Comparison of ENCODE assay signal across 9 mouse cellular contexts in the genomic region with DNA sequence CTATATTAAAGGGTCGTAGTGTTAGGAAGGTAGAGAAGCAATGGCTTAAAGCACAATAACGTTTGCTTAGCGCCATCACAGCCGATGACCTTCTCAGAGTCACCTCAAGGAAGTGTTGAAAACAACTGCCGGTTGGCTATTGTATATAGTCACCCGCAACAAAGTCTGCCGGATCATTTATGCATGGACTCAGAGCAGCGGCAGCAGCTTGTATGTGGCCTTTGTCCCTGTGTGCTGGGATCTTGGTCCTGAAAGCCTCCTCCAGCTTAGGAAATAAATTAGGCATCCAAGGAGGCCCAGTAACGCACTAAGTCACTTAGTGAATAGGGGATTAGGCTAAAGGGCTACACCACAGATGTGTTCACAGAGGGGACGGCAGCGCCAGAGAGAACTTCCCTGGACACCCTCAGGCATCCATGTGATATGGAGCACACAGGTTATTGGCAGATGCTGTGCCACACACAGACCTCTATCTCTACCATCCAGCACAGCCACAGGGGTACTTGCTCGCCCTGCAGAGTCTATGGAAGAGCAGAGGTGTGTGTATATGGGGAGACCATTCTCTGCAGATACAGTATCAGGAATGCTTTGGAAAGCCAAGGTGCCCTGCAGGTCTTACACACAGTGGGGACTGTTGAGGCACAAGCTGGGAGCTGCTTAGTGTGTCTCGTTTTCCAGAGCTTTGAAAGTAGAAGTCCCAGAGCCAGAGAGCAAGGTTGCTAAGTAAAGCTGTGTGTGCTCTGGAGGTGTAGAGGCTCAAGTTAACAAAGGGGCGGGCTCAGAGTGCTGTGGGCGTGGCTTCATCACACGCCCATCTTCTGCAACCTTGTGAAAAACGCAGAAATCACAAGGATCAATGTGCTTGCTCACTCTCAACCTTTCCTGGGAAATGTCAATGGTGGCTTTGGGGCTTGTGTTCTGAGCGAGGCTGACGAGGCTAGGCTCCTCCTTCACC. TPM values are rescaled to one million over a fixed set of nuclear protein-coding genes. Genes with fewer than 3 reads are reported as not detected.
DNase-seq lines count a peak whose midpoint lies in the region; ATAC-seq and TF ChIP-seq lines count a peak whose summit lies in the region.
"Had no signal": no experiment of that assay in that cellular context is flagged by ENCODE, and none has a peak within 500 bp of the region (broad histone marks: within the 10 kb centered on the region; RNA-seq: fewer than 3 reads in every experiment).

No protein-coding gene starts in this region.

- ATAC-seq in heart, embryonic 11.5 days (replicated peaks; ENCODE audit: insufficient number of reproducible peaks, low FRiP score, low TSS enrichment): no peak
- ATAC-seq in neural tube, embryonic 12.5 days (ENCODE audit: low FRiP score, low read depth): 0 out of 2 replicates have a peak, but pooled peaks have one; percentile 38
- ATAC-seq in neural tube, embryonic 15.5 days (ENCODE audit: low FRiP score): no peak
- peak; percentile 23; the same call in 1 of the 2 replicates for ATAC-seq in lung, embryonic 14.5 days (ENCODE audit: insufficient read depth)
- ATAC-seq in stomach, embryonic 15.5 days (ENCODE audit: insufficient read depth, low FRiP score, low read depth): peak; percentile 51; the same call in 1 of the 2 replicates

- intact Hi-C loops in heart, postnatal 25 days (cut with DNase I): no loop called here

- H3K9ac ChIP-seq in heart, embryonic 11.5 days (ENCODE audit: low read depth, low read length): no peak overlapping the region
- no peak overlapping the region for H3K9ac ChIP-seq in neural tube, embryonic 12.5 days
- no peak overlapping the region for H3K9ac ChIP-seq in neural tube, embryonic 15.5 days (replicated peaks)
- H3K9ac ChIP-seq in lung, embryonic 14.5 days: no peak overlapping the region
- H3K9ac ChIP-seq in stomach, embryonic 15.5 days: no peak overlapping the region

- no peak for TF ChIP-seq CTCF in lung, embryonic 14.5 days (IDR thresholded peaks at IDR 0.05; ENCODE audit: low read depth)

- peaks cover 7% of the 10 kb centered on the region; the same call in 1 of the 2 replicates for H3K4me1 ChIP-seq in heart, embryonic 11.5 days (ENCODE audit: control insufficient read depth, insufficient read depth, low read length)
- peaks cover 15% of the 10 kb centered on the region for H3K4me1 ChIP-seq in neural tube, embryonic 12.5 days
- peaks cover 7% of the 10 kb centered on the region; the same call in 1 of the 2 replicates for H3K4me1 ChIP-seq in neural tube, embryonic 15.5 days
- peaks cover 12% of the 10 kb centered on the region for H3K4me1 ChIP-seq in lung, embryonic 14.5 days (ENCODE audit: insufficient read depth)
- peaks cover 14% of the 10 kb centered on the region for H3K4me1 ChIP-seq in stomach, embryonic 15.5 days

- no peak for DNase-seq in heart, postnatal 25 days (ENCODE audit: low spot score)
- DNase-seq in lung, embryonic 14.5 days: peak; percentile 43
- no peak for DNase-seq in thymus, postnatal 10 days (ENCODE audit: low spot score in 2 of 2)
- DNase-seq in right cerebral cortex, adult 18-20 months: no peak
- DNase-seq: left cerebral cortex, postnatal 4 days had no signal

- H3K36me3 ChIP-seq in heart, embryonic 11.5 days (ENCODE audit: control insufficient read depth, insufficient read depth, low read length): no peaks in the 10 kb centered on the region
- no peaks in the 10 kb centered on the region for H3K36me3 ChIP-seq in neural tube, embryonic 12.5 days
- no peaks in the 10 kb centered on the region for H3K36me3 ChIP-seq in neural tube, embryonic 15.5 days
- no peaks in the 10 kb centered on the region for H3K36me3 ChIP-seq in lung, embryonic 14.5 days (ENCODE audit: insufficient read depth)
- no peaks in the 10 kb centered on the region for H3K36me3 ChIP-seq in stomach, embryonic 15.5 days

- WGBS in heart, embryonic 11.5 days (ENCODE audit: insufficient replicate concordance): 56% methylated on average over 19 of the region's 19 CpGs
- 40% methylated on average over 19 of the region's 19 CpGs for WGBS in neural tube, embryonic 12.5 days
- whole genome bisulfite sequencing in neural tube, embryonic 15.5 days: 38% methylated on average over 19 of the region's 19 CpGs
- 51% methylated on average over 19 of the region's 19 CpGs for WGBS in lung, embryonic 14.5 days
- 55% methylated on average over 19 of the region's 19 CpGs for WGBS in stomach, embryonic 15.5 days

- no peaks in the 10 kb centered on the region for H3K9me3 ChIP-seq in heart, embryonic 11.5 days (replicated peaks; ENCODE audit: control insufficient read depth, low read length)
- H3K9me3 ChIP-seq in neural tube, embryonic 12.5 days: no peaks in the 10 kb centered on the region
- no peaks in the 10 kb centered on the region for H3K9me3 ChIP-seq in neural tube, embryonic 15.5 days (replicated peaks)
- H3K9me3 ChIP-seq in lung, embryonic 14.5 days (ENCODE audit: low read depth, low read length): no peaks in the 10 kb centered on the region
- H3K9me3 ChIP-seq in stomach, embryonic 15.5 days: no peaks in the 10 kb centered on the region

- H3K4me2 ChIP-seq in heart, embryonic 11.5 days: peak overlapping the region; percentile 23; the same call in 1 of the 2 replicates
- H3K4me2 ChIP-seq in neural tube, embryonic 12.5 days (replicated peaks): no peak overlapping the region
- H3K4me2 ChIP-seq in neural tube, embryonic 15.5 days: no peak overlapping the region
- no peak overlapping the region for H3K4me2 ChIP-seq in lung, embryonic 14.5 days
- H3K4me2 ChIP-seq in stomach, embryonic 15.5 days: no peak overlapping the region

- no peaks in the 10 kb centered on the region for H3K27me3 ChIP-seq in heart, embryonic 11.5 days (ENCODE audit: control insufficient read depth, insufficient read depth, low read length)
- H3K27me3 ChIP-seq in neural tube, embryonic 12.5 days (replicated peaks): no peaks in the 10 kb centered on the region
- no peaks in the 10 kb centered on the region for H3K27me3 ChIP-seq in neural tube, embryonic 15.5 days (replicated peaks)
- H3K27me3 ChIP-seq in lung, embryonic 14.5 days (ENCODE audit: insufficient read depth, low read length): no peaks in the 10 kb centered on the region
- no peaks in the 10 kb centered on the region for H3K27me3 ChIP-seq in stomach, embryonic 15.5 days (replicated peaks)

- no peak overlapping the region for H3K27ac ChIP-seq in heart, embryonic 11.5 days (ENCODE audit: low read depth, low read length)
- no peak overlapping the region for H3K27ac ChIP-seq in neural tube, embryonic 12.5 days
- no peak overlapping the region for H3K27ac ChIP-seq in neural tube, embryonic 15.5 days (replicated peaks)
- no peak overlapping the region for H3K27ac ChIP-seq in lung, embryonic 14.5 days (ENCODE audit: low read depth)
- H3K27ac ChIP-seq in stomach, embryonic 15.5 days: peak overlapping the region; percentile 75

- no peak overlapping the region for H3K4me3 ChIP-seq in heart, embryonic 11.5 days (ENCODE audit: low read depth, low read length)
- no peak overlapping the region for H3K4me3 ChIP-seq in neural tube, embryonic 12.5 days
- no peak overlapping the region for H3K4me3 ChIP-seq in neural tube, embryonic 15.5 days (replicated peaks)
- H3K4me3 ChIP-seq in lung, embryonic 14.5 days (ENCODE audit: low read depth, low read length): no peak overlapping the region
- H3K4me3 ChIP-seq in stomach, embryonic 15.5 days (replicated peaks): no peak overlapping the region

RNA-seq across cellular contexts. Expression of gene Edar, which starts 34.7 kb away (rescaled TPM):
- 0.13 TPM in 1 of 2 replicates, not detected in the other for polyA plus RNA-seq in heart, embryonic 11.5 days (2014; fragmentation: Nextera tagmentation; extraction: Ambion mirVana)
- under 1 TPM; 0.47 to 0.56 TPM for total RNA-seq in heart, postnatal 25 days (2021)
- 0.15 TPM in 1 of 2 replicates, not detected in the other for polyA plus RNA-seq in neural tube, embryonic 12.5 days (2016; fragmentation: Nextera tagmentation; extraction: Ambion mirVana)
- polyA plus RNA-seq in neural tube, embryonic 15.5 days (2015; fragmentation: Nextera tagmentation; extraction: Ambion mirVana): 0.06 and 0.28 TPM in 2 replicates
- 0.36 and 0.51 TPM in 2 replicates for polyA plus RNA-seq in lung, embryonic 14.5 days (2014; fragmentation: Nextera tagmentation; extraction: Ambion mirVana)
- polyA plus RNA-seq in stomach, embryonic 15.5 days (2015; fragmentation: Nextera tagmentation; extraction: Ambion mirVana): 2.1 and 2.3 TPM in 2 replicates

Comparison
In these comparisons a context has a peak if more than half of its experiments do, and no peak if none do; other contexts are left out.
1. ATAC-seq: peak in neural tube, embryonic 12.5 days (single experiment), lung, embryonic 14.5 days (single experiment) and stomach, embryonic 15.5 days (single experiment); none in heart, embryonic 11.5 days (single experiment) and neural tube, embryonic 15.5 days (single experiment).